Mouse (Mus musculus) bone marrow macrophage, adult 2 months (primary cell): Measurements from ENCODE around the gene Cartpt. TPM values are rescaled to one million over a fixed set of nuclear protein-coding genes. Genes with fewer than 3 reads are reported as not detected.

ENCODE experiments used
- H3K27ac ChIP-seq: 2 replicates; pipeline ENCODE4 v1.5.1; 2012; ENCODE audit warnings: low read depth, low read length; ENCODE audit not compliant: insufficient read depth
- H3K4me1 ChIP-seq: 2 replicates; pipeline ENCODE4 v1.6.1; 2012; ENCODE audit warnings: low read length; ENCODE audit not compliant: control insufficient read depth, insufficient read depth
- H3K4me3 ChIP-seq: 2 replicates; pipeline ENCODE4 v1.5.1; 2012; ENCODE audit warnings: mild to moderate bottlenecking, low read length, moderate library complexity; ENCODE audit not compliant: insufficient read depth
- CTCF ChIP-seq: IDR thresholded peaks from 2 replicates; pipeline ENCODE4 v1.5.1; 2012; ENCODE audit warnings: low read depth, mild to moderate bottlenecking, low read length, moderate library complexity
- POLR2A ChIP-seq: IDR thresholded peaks from 2 replicates; pipeline ENCODE4 v1.6.1; 2012; ENCODE audit warnings: mild to moderate bottlenecking, low read depth, low read length, borderline replicate concordance
- polyA plus RNA-seq: library from polyadenylated mRNA; stranded (reverse); fragments of >200 nt; gene quantifications from 2 replicates; pipeline ENCODE4 v1.2.4, GENCODE M21; 2012; ENCODE audit not compliant: missing spikeins, insufficient read depth, insufficient read length

Cartpt gene
- polyA plus RNA-seq: not detected in 2 replicates

- Histone ChIP-seq H3K27ac (no peak within 1 kb of the TSS), H3K4me3 (no peak within 1 kb of the TSS), H3K4me1 (no peaks in the 10 kb centered on the region)
- TF ChIP-seq POLR2A (no peak), CTCF (no peak)
These were observed at the start of gene Cartpt for GRCm38 (mm10) chr13:99900965-99901364. TSS of gene Cartpt (minus strand) at chr13:99901091.

- H3K4me3 ChIP-seq: no peak overlapping the region
- no peak overlapping the region for H3K27ac ChIP-seq
- no peaks in the 10 kb centered on the region for H3K4me1 ChIP-seq
- TF ChIP-seq POLR2A: no peak
- no peak for TF ChIP-seq CTCF
These were observed 46.5 kb upstream of the Cartpt start for GRCm38 (mm10) chr13:99947417-99947816.

GRCm38 (mm10) chr13:99943525-99943924, 42.6 kb upstream of the Cartpt start:
- H3K4me3 ChIP-seq: no peak overlapping the region
- H3K27ac ChIP-seq: no peak overlapping the region
- TF ChIP-seq CTCF (no peak), POLR2A (no peak)
- peaks cover 14% of the 10 kb centered on the region for H3K4me1 ChIP-seq

GRCm38 (mm10) chr13:99940601-99941000, 39.7 kb upstream of the Cartpt start:
- TF ChIP-seq CTCF (no peak), POLR2A (no peak)
- peaks cover 19% of the 10 kb centered on the region for H3K4me1 ChIP-seq
- H3K4me3 ChIP-seq: no peak overlapping the region
- H3K27ac ChIP-seq: no peak overlapping the region

GRCm38 (mm10) chr13:99939320-99939671, 38.4 kb upstream of the Cartpt start:
- Histone ChIP-seq H3K4me1 (peaks cover 19% of the 10 kb centered on the region), H3K27ac (peak overlapping the region; percentile 55), H3K4me3 (peak overlapping the region; percentile 28)
- TF ChIP-seq POLR2A (no peak), CTCF (no peak)

- Histone ChIP-seq H3K4me3 (peak overlapping the region; percentile 28), H3K27ac (peak overlapping the region; percentile 37), H3K4me1 (peaks cover 19% of the 10 kb centered on the region)
- no peak for TF ChIP-seq POLR2A
- no peak for TF ChIP-seq CTCF
These were observed 37.9 kb upstream of the Cartpt start for GRCm38 (mm10) chr13:99938606-99939319.

- TF ChIP-seq CTCF (no peak), POLR2A (no peak)
- H3K4me3 ChIP-seq: no peak overlapping the region
- H3K27ac ChIP-seq: no peak overlapping the region
- H3K4me1 ChIP-seq: peaks cover 19% of the 10 kb centered on the region
These were observed 36.9 kb upstream of the Cartpt start for GRCm38 (mm10) chr13:99937741-99938140.

GRCm38 (mm10) chr13:99932406-99932805, 31.5 kb upstream of the Cartpt start:
- no peaks in the 10 kb centered on the region for H3K4me1 ChIP-seq
- H3K27ac ChIP-seq: no peak overlapping the region
- H3K4me3 ChIP-seq: no peak overlapping the region
- TF ChIP-seq CTCF (no peak), POLR2A (no peak)

GRCm38 (mm10) chr13:99931502-99931901, 30.6 kb upstream of the Cartpt start:
- H3K4me1 ChIP-seq: no peaks in the 10 kb centered on the region
- TF ChIP-seq POLR2A (no peak), CTCF (no peak)

GRCm38 (mm10) chr13:99926249-99926648, 25.4 kb upstream of the Cartpt start:
- Histone ChIP-seq H3K4me3 (no peak overlapping the region), H3K4me1 (peaks cover 5% of the 10 kb centered on the region), H3K27ac (no peak overlapping the region)
- TF ChIP-seq CTCF: no peak
- no peak for TF ChIP-seq POLR2A

More at GRCm38 (mm10) chr13:99931502-99931901, 30.6 kb upstream of the Cartpt start:
- Histone ChIP-seq H3K4me3 (no peak overlapping the region), H3K27ac (no peak overlapping the region)

- no peak overlapping the region for H3K27ac ChIP-seq
- H3K4me3 ChIP-seq: no peak overlapping the region
- TF ChIP-seq POLR2A: no peak
- TF ChIP-seq CTCF: no peak
- no peaks in the 10 kb centered on the region for H3K4me1 ChIP-seq
These were observed 14.7 kb upstream of the Cartpt start for GRCm38 (mm10) chr13:99915632-99916031.
